Mouse (Mus musculus) cerebellum, postnatal 4 days (tissue): ENCODE results near the gene Asb14.

Experiments
- DNase-seq, 2 experiments: peaks; one replicate each; pipeline ENCODE4 v3.0.0; 2022; ENCODE audit warnings: low spot score in 2 of 2, mixed read lengths in 1 of 2

Gene Asb14

GRCm38 (mm10) chr14:26960518-26960917, 66.2 kb downstream of the Asb14 start:
- DNase-seq: no peak
